Mouse (Mus musculus): ENCODE results near the gene Rxra. TPM values are rescaled to one million over a fixed set of nuclear protein-coding genes. Genes with fewer than 3 reads are reported as not detected.

Rxra gene
- polyA plus RNA-seq, 1 experiment from 2014 or later, result 10.3 TPM

GRCm38 (mm10) chr2:27714131-27714530 is 37.9 kb downstream of the Rxra start:
- Histone ChIP-seq H3K4me1 (ENCODE audit: control insufficient read depth, insufficient read depth, low read length) (peaks cover 57% of the 10 kb centered on the region), H3K27me3 (ENCODE audit: control insufficient read depth, insufficient read depth, low read length) (no peaks in the 10 kb centered on the region), H3K4me3 (ENCODE audit: low read depth, low read length) (no peak overlapping the region), H3K27ac (ENCODE audit: low read length) (no peak overlapping the region), H3K4me2 (replicated peaks; ENCODE audit: low read depth, low read length) (no peak overlapping the region), H3K9ac (replicated peaks; ENCODE audit: low read depth, low read length) (no peak overlapping the region), H3K36me3 (ENCODE audit: control insufficient read depth, insufficient read depth, low read length) (no peaks in the 10 kb centered on the region), H3K9me3 (ENCODE audit: control insufficient read depth, low read depth, low read length) (no peaks in the 10 kb centered on the region)
- ATAC-seq (ENCODE audit: insufficient number of reproducible peaks, insufficient read depth, low FRiP score, low read depth), result no peak
- 84% methylated on average over 5 of the region's 5 CpGs for WGBS

GRCm38 (mm10) chr2:27715221-27715620 is 39.0 kb downstream of the Rxra start:
- no peak overlapping the region; the same call in 1 of the 2 replicates for H3K27ac ChIP-seq (ENCODE audit: low read length)
- H3K27me3 ChIP-seq (ENCODE audit: control insufficient read depth, insufficient read depth, low read length), result no peaks in the 10 kb centered on the region
- WGBS, result 69% methylated on average over 4 of the region's 4 CpGs
- H3K4me2 ChIP-seq (replicated peaks; ENCODE audit: low read depth, low read length), result no peak overlapping the region
- H3K4me3 ChIP-seq (ENCODE audit: low read depth, low read length), result no peak overlapping the region
- no peak for ATAC-seq (ENCODE audit: insufficient number of reproducible peaks, insufficient read depth, low FRiP score, low read depth)
- H3K36me3 ChIP-seq (ENCODE audit: control insufficient read depth, insufficient read depth, low read length), result no peaks in the 10 kb centered on the region
- H3K9me3 ChIP-seq (ENCODE audit: control insufficient read depth, low read depth, low read length), result no peaks in the 10 kb centered on the region
- no peak overlapping the region for H3K9ac ChIP-seq (replicated peaks; ENCODE audit: low read depth, low read length)
- peaks cover 64% of the 10 kb centered on the region for H3K4me1 ChIP-seq (ENCODE audit: control insufficient read depth, insufficient read depth, low read length)

GRCm38 (mm10) chr2:27716339-27716738 is 40.1 kb downstream of the Rxra start:
- 85% methylated on average over 3 of the region's 3 CpGs for WGBS
- H3K4me1 ChIP-seq (ENCODE audit: control insufficient read depth, insufficient read depth, low read length), result peaks cover 53% of the 10 kb centered on the region
- no peak for ATAC-seq (ENCODE audit: insufficient number of reproducible peaks, insufficient read depth, low FRiP score, low read depth)
- no peak overlapping the region for H3K4me2 ChIP-seq (replicated peaks; ENCODE audit: low read depth, low read length)
- H3K9ac ChIP-seq (replicated peaks; ENCODE audit: low read depth, low read length), result no peak overlapping the region
- H3K9me3 ChIP-seq (ENCODE audit: control insufficient read depth, low read depth, low read length), result no peaks in the 10 kb centered on the region
- no peaks in the 10 kb centered on the region for H3K27me3 ChIP-seq (ENCODE audit: control insufficient read depth, insufficient read depth, low read length)
- no peak overlapping the region for H3K4me3 ChIP-seq (ENCODE audit: low read depth, low read length)
- no peaks in the 10 kb centered on the region for H3K36me3 ChIP-seq (ENCODE audit: control insufficient read depth, insufficient read depth, low read length)
- peak overlapping the region; percentile 3; the same call in 1 of the 2 replicates for H3K27ac ChIP-seq (ENCODE audit: low read length)

- Histone ChIP-seq H3K4me1 (ENCODE audit: control insufficient read depth, insufficient read depth, low read length) (peaks cover 52% of the 10 kb centered on the region), H3K27ac (ENCODE audit: low read length) (peak overlapping the region; percentile 33; the same call in 1 of the 2 replicates), H3K4me2 (replicated peaks; ENCODE audit: low read depth, low read length) (no peak overlapping the region), H3K9ac (replicated peaks; ENCODE audit: low read depth, low read length) (no peak overlapping the region), H3K27me3 (ENCODE audit: control insufficient read depth, insufficient read depth, low read length) (no peaks in the 10 kb centered on the region), H3K9me3 (ENCODE audit: control insufficient read depth, low read depth, low read length) (no peaks in the 10 kb centered on the region), H3K4me3 (ENCODE audit: low read depth, low read length) (no peak overlapping the region), H3K36me3 (ENCODE audit: control insufficient read depth, insufficient read depth, low read length) (no peaks in the 10 kb centered on the region)
- ATAC-seq (ENCODE audit: insufficient number of reproducible peaks, insufficient read depth, low FRiP score, low read depth), result peak; percentile 66; the same call in 1 of the 2 replicates
These were observed 42.0 kb downstream of the Rxra start for GRCm38 (mm10) chr2:27718191-27718590.

- Histone ChIP-seq H3K4me3 (ENCODE audit: low read depth, low read length) (no peak overlapping the region), H3K27me3 (ENCODE audit: control insufficient read depth, insufficient read depth, low read length) (no peaks in the 10 kb centered on the region), H3K27ac (ENCODE audit: low read length) (no peak overlapping the region), H3K4me2 (replicated peaks; ENCODE audit: low read depth, low read length) (no peak overlapping the region), H3K9ac (replicated peaks; ENCODE audit: low read depth, low read length) (no peak overlapping the region), H3K36me3 (ENCODE audit: control insufficient read depth, insufficient read depth, low read length) (no peaks in the 10 kb centered on the region), H3K4me1 (ENCODE audit: control insufficient read depth, insufficient read depth, low read length) (peaks cover 52% of the 10 kb centered on the region), H3K9me3 (ENCODE audit: control insufficient read depth, low read depth, low read length) (no peaks in the 10 kb centered on the region)
- WGBS, result 42% methylated on average over 10 of the region's 10 CpGs
- no peak for ATAC-seq (ENCODE audit: insufficient number of reproducible peaks, insufficient read depth, low FRiP score, low read depth)
These were observed 43.4 kb downstream of the Rxra start for GRCm38 (mm10) chr2:27719601-27720000.

- Histone ChIP-seq H3K9ac (replicated peaks; ENCODE audit: low read depth, low read length) (no peak overlapping the region), H3K4me1 (ENCODE audit: control insufficient read depth, insufficient read depth, low read length) (peaks cover 34% of the 10 kb centered on the region), H3K4me2 (replicated peaks; ENCODE audit: low read depth, low read length) (no peak overlapping the region), H3K27ac (ENCODE audit: low read length) (no peak overlapping the region), H3K9me3 (ENCODE audit: control insufficient read depth, low read depth, low read length) (no peaks in the 10 kb centered on the region), H3K4me3 (ENCODE audit: low read depth, low read length) (no peak overlapping the region), H3K36me3 (ENCODE audit: control insufficient read depth, insufficient read depth, low read length) (no peaks in the 10 kb centered on the region), H3K27me3 (ENCODE audit: control insufficient read depth, insufficient read depth, low read length) (no peaks in the 10 kb centered on the region)
- no peak for ATAC-seq (ENCODE audit: insufficient number of reproducible peaks, insufficient read depth, low FRiP score, low read depth)
- WGBS, result 80% methylated on average over 4 of the region's 4 CpGs
These were observed 45.4 kb downstream of the Rxra start for GRCm38 (mm10) chr2:27721611-27722010.

- no peak overlapping the region for H3K4me2 ChIP-seq (replicated peaks; ENCODE audit: low read depth, low read length)
- no peak overlapping the region for H3K27ac ChIP-seq (ENCODE audit: low read length)
- WGBS, result 93% methylated on average over 9 of the region's 9 CpGs
- no peak overlapping the region for H3K4me3 ChIP-seq (ENCODE audit: low read depth, low read length)
- H3K4me1 ChIP-seq (ENCODE audit: control insufficient read depth, insufficient read depth, low read length), result peaks cover 2% of the 10 kb centered on the region; the same call in 1 of the 2 replicates
- no peaks in the 10 kb centered on the region for H3K27me3 ChIP-seq (ENCODE audit: control insufficient read depth, insufficient read depth, low read length)
- H3K36me3 ChIP-seq (ENCODE audit: control insufficient read depth, insufficient read depth, low read length), result no peaks in the 10 kb centered on the region
- H3K9me3 ChIP-seq (ENCODE audit: control insufficient read depth, low read depth, low read length), result no peaks in the 10 kb centered on the region
- no peak overlapping the region for H3K9ac ChIP-seq (replicated peaks; ENCODE audit: low read depth, low read length)
- no peak for ATAC-seq (ENCODE audit: insufficient number of reproducible peaks, insufficient read depth, low FRiP score, low read depth)
These were observed 48.6 kb downstream of the Rxra start for GRCm38 (mm10) chr2:27724729-27725316.

GRCm38 (mm10) chr2:27727994-27728854 is 52.0 kb downstream of the Rxra start:
- no peak overlapping the region for H3K27ac ChIP-seq (ENCODE audit: low read length)
- no peaks in the 10 kb centered on the region for H3K36me3 ChIP-seq (ENCODE audit: control insufficient read depth, insufficient read depth, low read length)
- no peaks in the 10 kb centered on the region for H3K9me3 ChIP-seq (ENCODE audit: control insufficient read depth, low read depth, low read length)
- H3K4me1 ChIP-seq (ENCODE audit: control insufficient read depth, insufficient read depth, low read length), result peaks cover 18% of the 10 kb centered on the region
- H3K4me2 ChIP-seq (replicated peaks; ENCODE audit: low read depth, low read length), result no peak overlapping the region
- no peak overlapping the region for H3K9ac ChIP-seq (replicated peaks; ENCODE audit: low read depth, low read length)
- H3K4me3 ChIP-seq (ENCODE audit: low read depth, low read length), result no peak overlapping the region
- H3K27me3 ChIP-seq (ENCODE audit: control insufficient read depth, insufficient read depth, low read length), result no peaks in the 10 kb centered on the region
- ATAC-seq (ENCODE audit: insufficient number of reproducible peaks, insufficient read depth, low FRiP score, low read depth), result no peak
- WGBS, result 74% methylated on average over 14 of the region's 14 CpGs
